Mouse (Mus musculus) testis, adult 2 months (tissue): Measurements from ENCODE around the gene Usp40.

Source experiments
- CTCF ChIP-seq: fragments of 200-500 bp; IDR thresholded peaks from 2 replicates; pipeline ENCODE4 v1.5.1; 2012; ENCODE audit warnings: low read depth, mild to moderate bottlenecking, inconsistent platforms, low read length, moderate library complexity; ENCODE audit not compliant: control insufficient read depth, insufficient read depth, insufficient replicate concordance
- POLR2A ChIP-seq: fragments of 200-500 bp; IDR thresholded peaks from 2 replicates; pipeline ENCODE4 v1.6.1; 2012; ENCODE audit warnings: low read depth, mild to moderate bottlenecking, inconsistent platforms, low read length, moderate library complexity; ENCODE audit not compliant: control insufficient read depth

DNA sequence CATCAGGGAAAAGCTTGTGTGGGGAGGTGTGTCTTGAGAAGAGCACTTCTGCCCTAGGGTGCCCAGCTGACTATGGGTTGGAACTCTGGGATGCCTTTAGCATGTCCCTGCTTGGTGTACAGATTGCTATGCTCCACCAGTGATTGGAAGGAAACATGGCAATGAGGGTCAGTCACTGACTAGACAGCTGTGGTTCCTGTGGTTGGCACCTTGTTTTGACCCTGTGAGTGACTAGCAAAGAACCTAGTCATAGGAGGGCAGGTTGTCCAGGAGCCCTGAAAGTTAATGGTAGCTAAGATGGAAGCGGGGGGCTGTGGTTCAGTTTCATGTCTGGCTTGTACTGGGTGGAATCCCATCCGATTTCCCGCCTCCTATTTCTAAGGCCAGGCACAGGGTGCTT, 91.0 kb downstream of the Usp40 start:
- TF ChIP-seq CTCF (no peak), POLR2A (no peak)
